Mouse (Mus musculus) forelimb bud, embryonic 11.5 days (tissue): ENCODE results near the gene Oas3.

Experiments used
- DNase-seq: peaks from one replicate; pipeline ENCODE4 v3.0.0-alpha.2; 2012; ENCODE audit warnings: low read depth, low spot score

The Oas3 gene

DNA sequence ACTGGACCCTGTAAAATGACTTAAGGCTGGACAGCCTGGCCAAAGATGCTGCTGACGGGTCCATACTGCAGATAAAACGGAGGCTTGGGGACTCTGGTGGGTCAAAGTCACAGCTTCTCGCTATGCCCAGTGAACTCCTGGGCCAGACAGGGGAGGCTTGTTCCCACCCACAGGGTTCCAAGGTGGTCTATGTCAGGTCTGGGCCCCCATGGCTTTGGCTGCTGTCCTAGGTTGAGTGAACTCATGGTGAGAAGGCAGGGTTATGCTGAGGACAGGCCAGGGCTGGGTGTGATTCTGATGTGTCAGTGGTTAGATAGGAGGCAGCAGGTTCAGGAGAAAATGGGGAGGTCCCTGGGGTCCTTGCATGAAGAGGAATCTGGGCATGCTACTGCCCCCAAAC is 73.8 kb downstream of the Oas3 start:
- DNase-seq = no peak
